Mouse (Mus musculus) embryonic facial prominence, embryonic 11.5 days (tissue): ENCODE results near the gene Sult2a8. TPM values are rescaled to one million over a fixed set of nuclear protein-coding genes. Genes with fewer than 3 reads are reported as not detected.

Source experiments
- polyA plus RNA-seq: library from polyadenylated mRNA; unstranded; fragments of >200 nt; fragmentation: Nextera tagmentation; extraction: Ambion mirVana; gene quantifications from 2 replicates; pipeline ENCODE4 v1.2.1, GENCODE M21; 2014

The Sult2a8 gene
- polyA plus RNA-seq, 1 experiment from 2014 or later: not detected

Other genes starting within 250 kb of the Sult2a8 start
- gene Sult2a6, start 191.9 kb downstream of the Sult2a8 start, polyA plus RNA-seq: not detected in 2 replicates
- gene Obox8, start 113.2 kb downstream of the Sult2a8 start, polyA plus RNA-seq: not detected in 2 replicates
- gene Sult2a7, start 47.5 kb upstream of the Sult2a8 start, polyA plus RNA-seq: not detected in 2 replicates
- gene Vmn1r90, start 116.7 kb upstream of the Sult2a8 start, polyA plus RNA-seq: 0.14 TPM in 2 replicates
- gene Obox7, start 212.7 kb upstream of the Sult2a8 start, polyA plus RNA-seq: not detected in 2 replicates